Mouse (Mus musculus) bone marrow, adult 2 months (tissue): ENCODE data around the gene Pttg1ip.

Source experiments
- CTCF ChIP-seq: fragments of 200-500 bp; IDR thresholded peaks from 2 replicates; pipeline ENCODE4 v1.5.1; 2011; ENCODE audit warnings: low read length, control low read depth; ENCODE audit not compliant: control insufficient read depth, insufficient read depth
- POLR2A ChIP-seq: fragments of 200-500 bp; IDR thresholded peaks from 2 replicates; pipeline ENCODE4 v1.6.1; 2011; ENCODE audit warnings: low read depth, mild to moderate bottlenecking, control low read depth, low read length, borderline replicate concordance; ENCODE audit not compliant: control insufficient read depth

DNA sequence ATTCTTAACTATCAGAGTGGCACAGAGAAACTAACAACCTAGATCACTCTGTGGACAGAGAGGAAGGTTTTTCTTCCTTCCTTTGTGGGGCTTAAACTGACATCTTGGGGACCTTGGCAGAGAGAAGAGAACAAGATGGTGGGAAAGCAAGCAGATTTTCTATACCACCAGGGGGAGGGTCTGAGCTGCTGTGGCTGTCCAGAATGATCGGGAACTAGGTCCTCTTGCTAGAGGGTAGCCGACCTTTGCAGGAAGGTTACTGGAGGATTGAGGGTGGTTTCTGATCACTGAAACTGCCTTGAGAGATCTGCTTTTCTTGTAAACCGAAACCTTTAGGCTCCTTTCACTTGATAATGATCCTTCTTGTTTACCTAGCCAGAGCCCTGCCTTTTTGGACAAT, 9.3 kb upstream of the Pttg1ip start:
- peak; percentile 25; the same call in 1 of the 2 replicates for TF ChIP-seq CTCF
- TF ChIP-seq POLR2A = no peak
